Mouse (Mus musculus): Measurements from ENCODE around the gene Myl6b. TPM values are rescaled to one million over a fixed set of nuclear protein-coding genes. Genes with fewer than 3 reads are reported as not detected.
"Not testable (repeated sequence)": the region's sequence is repeated elsewhere in the genome, so short reads cannot be mapped to it uniquely, and the experiment has no call there.

Gene Myl6b
- total RNA-seq, 2 experiments from 2014 or later: 6.8 to 8.2 TPM

- no peak for DNase-seq (ENCODE audit: low spot score in 2 of 2)
These were observed 22.1 kb upstream of the Myl6b start for GRCm38 (mm10) chr10:128520591-128520990.

GRCm38 (mm10) chr10:128518833-128519232 is 20.3 kb upstream of the Myl6b start:
- DNase-seq (ENCODE audit: low spot score in 2 of 2): no peak

- DNase-seq (ENCODE audit: low spot score in 2 of 2): no peak
These were observed 18.2 kb upstream of the Myl6b start for GRCm38 (mm10) chr10:128516677-128517076.

- DNase-seq (ENCODE audit: low spot score in 2 of 2): no peak
These were observed 17.5 kb upstream of the Myl6b start for GRCm38 (mm10) chr10:128516029-128516428.

- no peak for DNase-seq (ENCODE audit: low spot score in 2 of 2)
These were observed 16.6 kb upstream of the Myl6b start for GRCm38 (mm10) chr10:128515044-128515443.

GRCm38 (mm10) chr10:128511761-128512160 is 13.3 kb upstream of the Myl6b start:
- no peak for DNase-seq (ENCODE audit: low spot score in 2 of 2)

GRCm38 (mm10) chr10:128511189-128511588 is 12.7 kb upstream of the Myl6b start:
- DNase-seq (ENCODE audit: low spot score in 2 of 2): no peak

- no peak for DNase-seq (ENCODE audit: low spot score in 2 of 2)
These were observed 11.8 kb upstream of the Myl6b start for GRCm38 (mm10) chr10:128510301-128510700.

- DNase-seq (ENCODE audit: low spot score in 2 of 2): no peak
These were observed 11.3 kb upstream of the Myl6b start for GRCm38 (mm10) chr10:128509831-128510230.

- DNase-seq (ENCODE audit: low spot score in 2 of 2): no peak
These were observed 10.7 kb upstream of the Myl6b start for GRCm38 (mm10) chr10:128509203-128509602.

GRCm38 (mm10) chr10:128508260-128508659 is 9.8 kb upstream of the Myl6b start:
- DNase-seq (ENCODE audit: low spot score in 2 of 2): no peak

- no peak for DNase-seq (ENCODE audit: low spot score in 2 of 2)
These were observed 7.5 kb upstream of the Myl6b start for GRCm38 (mm10) chr10:128505974-128506373.

- DNase-seq (ENCODE audit: low spot score in 2 of 2): not testable (repeated sequence)
These were observed 6.8 kb upstream of the Myl6b start for GRCm38 (mm10) chr10:128505371-128505667.

GRCm38 (mm10) chr10:128504641-128505370 is 6.3 kb upstream of the Myl6b start:
- DNase-seq (ENCODE audit: low spot score in 2 of 2): no peak

- DNase-seq (ENCODE audit: low spot score in 2 of 2): no peak
These were observed 5.5 kb upstream of the Myl6b start for GRCm38 (mm10) chr10:128504012-128504411.

GRCm38 (mm10) chr10:128503532-128503931 is 5.0 kb upstream of the Myl6b start:
- no peak for DNase-seq (ENCODE audit: low spot score in 2 of 2)

GRCm38 (mm10) chr10:128502341-128502740 is 3.9 kb upstream of the Myl6b start:
- no peak for DNase-seq (ENCODE audit: low spot score in 2 of 2)

- peak in 1 of 2 experiments; percentile 46 for DNase-seq (ENCODE audit: low spot score in 2 of 2)
These were observed 709 bp upstream of the Myl6b start for GRCm38 (mm10) chr10:128499116-128499671.

GRCm38 (mm10) chr10:128497134-128497737 is 1.2 kb downstream of the Myl6b start:
- no peak for DNase-seq (ENCODE audit: low spot score in 2 of 2)

GRCm38 (mm10) chr10:128496509-128497077 is 1.9 kb downstream of the Myl6b start:
- no peak for DNase-seq (ENCODE audit: low spot score in 2 of 2)

GRCm38 (mm10) chr10:128495903-128496302 is 2.6 kb downstream of the Myl6b start:
- DNase-seq (ENCODE audit: low spot score in 2 of 2): no peak

GRCm38 (mm10) chr10:128495270-128495669 is 3.2 kb downstream of the Myl6b start:
- DNase-seq (ENCODE audit: low spot score in 2 of 2): no peak

Data from adrenal gland, postnatal 4 days (tissue).